Mouse (Mus musculus) adipocyte (in vitro differentiated cells): ENCODE data around the gene Dnah17.
A peak's percentile ranks its signal among the peaks of the same experiment; 100 is the strongest.

Source experiments
- DNase-seq: peaks from one replicate; pipeline ENCODE4 v3.0.0-alpha.2; 2016; ENCODE audit warnings: low spot score

Gene Dnah17

GRCm38 (mm10) chr11:117995255-117995654 lies 135.2 kb downstream of the Dnah17 start:
- DNase-seq = no peak

GRCm38 (mm10) chr11:117994250-117995057 lies 136.0 kb downstream of the Dnah17 start:
- no peak for DNase-seq

DNA sequence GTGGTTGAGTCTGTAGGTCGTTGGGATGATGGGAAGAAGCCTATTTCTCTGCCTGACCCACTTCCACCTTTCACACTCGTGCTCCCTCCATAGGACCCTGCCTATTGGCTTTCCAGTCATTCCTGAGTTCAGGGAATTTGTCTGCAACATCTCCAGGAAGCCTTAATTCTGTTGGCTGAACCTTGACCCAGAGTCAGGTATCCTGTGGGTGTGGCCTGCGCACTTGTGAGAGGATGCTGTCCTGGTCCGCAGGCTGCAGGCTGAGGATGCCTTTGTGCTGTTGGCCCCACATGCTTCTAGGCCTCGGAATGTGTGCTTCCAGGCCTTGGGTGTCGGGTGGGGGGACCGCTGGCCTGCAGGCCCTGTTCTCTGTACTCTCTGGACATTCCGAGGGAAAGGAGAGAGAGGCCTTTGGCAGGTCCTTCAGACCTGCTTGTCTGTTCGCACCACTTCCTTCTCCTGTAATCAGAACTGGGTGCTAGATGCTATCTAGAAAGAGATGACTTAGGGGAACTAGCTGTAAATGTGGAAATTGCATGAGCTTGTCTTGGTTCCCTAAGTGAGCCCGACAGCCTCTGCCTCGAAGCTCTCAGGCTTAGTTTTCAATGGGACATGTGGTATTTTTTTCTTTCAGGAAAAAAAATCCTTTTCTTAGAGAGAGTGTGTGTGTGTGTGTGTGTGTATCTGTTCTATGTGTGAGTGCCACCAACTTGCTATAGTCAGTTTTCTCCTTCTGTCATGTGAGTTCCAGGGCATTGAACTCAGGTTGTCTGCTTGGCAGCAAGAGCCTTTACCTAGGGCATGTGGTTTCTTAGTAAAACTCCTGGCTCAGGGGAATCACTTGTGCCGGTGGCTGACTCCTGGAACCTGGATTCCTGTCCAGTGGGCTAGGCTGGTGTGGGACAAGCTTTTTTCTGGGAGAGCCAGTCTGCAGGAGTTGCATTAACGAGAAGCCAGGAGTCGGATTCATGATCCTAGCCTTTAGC lies 137.0 kb downstream of the Dnah17 start:
- no peak for DNase-seq

DNA sequence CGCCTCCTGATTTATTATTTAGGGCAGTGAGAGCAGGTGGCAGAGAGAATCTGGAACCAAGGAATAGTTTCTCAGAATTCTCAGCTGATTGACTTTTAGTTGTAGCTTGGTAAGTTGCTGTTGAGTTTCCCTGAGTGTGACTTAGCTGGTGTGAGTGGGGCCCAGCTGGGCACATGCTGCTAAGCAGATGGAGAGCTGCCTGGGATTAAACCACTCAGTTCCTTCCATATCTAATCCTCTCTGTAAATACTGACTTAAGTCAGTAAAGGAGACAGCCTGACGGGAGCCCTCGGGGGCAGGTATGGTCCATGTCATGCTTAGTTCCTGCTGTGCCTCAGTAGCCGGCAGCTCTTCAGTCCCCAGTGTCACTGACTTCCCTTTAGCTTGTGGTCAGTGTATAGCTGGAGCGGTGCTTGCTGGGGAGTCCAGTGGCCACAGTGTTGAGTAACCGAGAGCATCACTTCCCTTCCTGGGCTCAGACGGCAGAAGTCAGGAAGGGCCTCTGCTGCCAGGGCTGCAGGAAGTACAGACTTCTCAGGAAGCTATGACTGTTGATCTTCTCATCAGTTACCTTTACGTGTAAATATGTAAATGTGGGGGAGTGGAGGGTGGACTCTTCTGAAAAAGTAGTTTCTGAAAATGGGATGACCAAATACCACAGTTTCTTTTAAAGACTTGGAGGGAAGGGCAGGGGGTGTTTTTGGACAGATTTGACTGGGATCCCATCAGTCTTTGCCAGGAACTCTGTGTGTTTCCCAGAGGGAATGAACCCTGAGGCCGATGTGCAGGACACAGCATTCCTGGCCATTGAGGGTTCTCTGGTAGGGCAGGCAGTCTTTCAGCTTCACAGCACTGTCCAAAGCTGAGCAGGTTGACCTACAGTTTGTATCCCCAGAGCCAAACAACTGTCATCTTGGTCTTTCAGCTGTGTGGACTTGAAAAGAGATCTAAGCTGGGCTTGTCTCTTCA lies 138.6 kb downstream of the Dnah17 start:
- DNase-seq = no peak

DNA sequence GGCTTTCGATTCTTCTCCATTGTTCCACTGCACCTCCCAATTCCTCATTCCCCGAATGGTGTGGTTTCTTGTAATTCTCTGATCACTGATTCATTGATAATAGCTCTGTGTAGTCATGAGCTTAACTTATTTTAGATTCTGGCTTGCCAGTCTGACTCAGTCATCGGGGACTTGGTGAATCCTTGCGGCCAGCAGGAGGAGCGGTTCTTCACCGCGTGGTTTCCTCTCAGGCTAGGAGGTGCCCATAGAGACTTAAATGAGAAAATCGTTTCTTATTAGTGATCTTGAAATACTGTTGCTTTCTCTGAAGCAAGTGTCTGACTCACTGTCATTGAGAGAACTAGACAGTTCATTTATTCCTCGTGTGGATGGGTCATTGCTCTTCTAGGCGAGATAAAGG lies 140.5 kb downstream of the Dnah17 start:
- peak; percentile 58 for DNase-seq

- DNase-seq = no peak
Measured at GRCm38 (mm10) chr11:117989241-117989640, 141.2 kb downstream of the Dnah17 start.

- DNase-seq = no peak
Measured at GRCm38 (mm10) chr11:117987968-117988367, 142.5 kb downstream of the Dnah17 start.

GRCm38 (mm10) chr11:117987032-117987451 lies 143.4 kb downstream of the Dnah17 start:
- DNase-seq = peak; percentile 53

- DNase-seq = peak; percentile 89
Measured at GRCm38 (mm10) chr11:117986126-117987031, 144.1 kb downstream of the Dnah17 start, which contains the start of gene Pgs1. Gene Pgs1, plus strand, starts transcription at chr11:117986292.

GRCm38 (mm10) chr11:117983770-117984169 lies 146.7 kb downstream of the Dnah17 start:
- DNase-seq = no peak

DNA sequence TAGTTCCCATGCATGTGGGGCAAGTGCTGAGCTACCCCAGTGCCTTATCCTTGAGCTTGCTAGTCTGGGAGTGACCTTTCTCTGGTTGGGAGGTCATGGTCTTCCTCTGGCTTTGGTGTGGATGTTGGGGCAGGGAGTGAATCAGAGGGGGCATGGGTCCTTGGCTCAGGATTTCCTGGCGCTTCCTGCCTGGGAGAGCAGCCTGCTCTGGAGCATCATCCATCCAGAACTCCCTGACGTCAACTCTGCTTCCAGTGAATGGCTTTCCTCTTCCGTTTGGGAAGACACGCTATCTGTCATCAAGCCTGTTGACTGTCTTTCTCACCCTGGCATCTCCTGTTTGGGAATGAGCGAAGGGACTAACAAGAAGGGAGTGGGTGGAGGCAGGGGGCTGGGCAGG lies 148.0 kb downstream of the Dnah17 start:
- no peak for DNase-seq

GRCm38 (mm10) chr11:117979388-117979787 lies 151.0 kb downstream of the Dnah17 start:
- peak; percentile 51 for DNase-seq

DNA sequence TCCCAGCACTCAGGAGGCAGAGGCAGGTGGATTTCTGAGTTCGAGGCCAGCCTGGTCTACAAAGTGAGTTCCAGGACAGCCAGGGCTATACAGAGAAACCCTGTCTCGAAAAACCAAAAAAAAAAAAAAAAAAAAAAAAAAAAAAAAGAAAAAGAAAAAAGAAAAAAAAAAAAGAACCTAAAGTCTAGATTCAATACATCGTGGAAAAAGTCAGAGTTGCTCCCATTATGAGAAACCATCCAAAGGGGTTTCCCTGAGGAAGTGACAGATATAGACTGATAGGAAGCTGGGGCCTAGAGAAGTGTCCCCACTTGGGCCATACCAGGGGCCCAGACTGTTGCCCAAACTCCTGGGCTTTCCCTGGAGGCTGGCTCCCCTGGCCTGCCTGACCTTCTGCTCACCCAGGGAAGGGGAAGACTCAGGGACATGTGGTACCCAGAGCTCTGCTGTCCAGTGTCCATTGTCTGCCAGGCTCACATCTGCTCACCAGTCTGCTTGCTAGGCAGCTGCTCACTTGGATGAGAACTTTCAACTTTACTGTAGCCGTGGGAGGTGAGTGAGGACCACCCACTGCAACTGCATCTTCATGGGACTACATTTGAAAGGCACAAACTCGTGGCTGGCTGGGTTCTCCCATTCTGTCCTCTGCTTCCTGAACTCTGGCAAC lies 152.6 kb downstream of the Dnah17 start:
- no peak for DNase-seq

GRCm38 (mm10) chr11:117976081-117976582 lies 154.3 kb downstream of the Dnah17 start:
- peak; percentile 78 for DNase-seq

DNA sequence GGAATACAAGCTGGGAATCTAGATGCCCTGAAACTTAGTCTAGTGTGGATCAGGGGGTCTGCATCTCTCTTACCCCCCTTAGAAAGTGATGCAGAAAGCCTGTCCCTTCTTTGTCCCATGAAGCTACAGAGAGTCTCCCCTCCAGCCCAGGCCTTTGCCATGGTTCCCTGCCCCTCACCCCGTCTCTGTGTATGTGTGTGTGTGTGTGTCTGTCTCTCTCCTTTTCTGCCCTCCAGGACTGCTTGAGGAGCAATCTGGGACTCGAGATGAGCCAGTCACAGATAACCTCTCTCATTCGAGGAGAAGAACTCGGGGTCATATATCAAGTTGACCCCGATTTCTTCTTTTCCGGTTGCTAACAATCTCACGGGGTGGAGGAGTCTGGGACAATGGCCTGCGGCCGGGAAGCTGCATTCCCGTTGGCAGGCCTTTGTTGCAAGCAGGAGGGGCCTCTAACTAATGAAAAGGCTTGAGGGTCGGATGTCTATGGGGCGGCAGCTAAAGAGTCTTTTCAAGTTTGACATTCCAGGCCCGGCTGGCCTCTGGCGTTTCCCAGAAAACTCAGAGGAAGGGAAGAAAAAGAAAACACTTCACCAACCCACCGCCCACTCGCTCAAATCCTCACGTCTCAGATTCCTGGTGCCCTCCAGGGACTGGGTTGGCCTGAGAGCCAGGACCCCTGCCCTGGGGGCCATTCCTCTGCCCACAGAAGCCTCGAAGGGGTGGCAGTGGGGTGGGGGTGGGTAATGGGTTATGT lies 155.0 kb downstream of the Dnah17 start:
- DNase-seq = no peak

DNA sequence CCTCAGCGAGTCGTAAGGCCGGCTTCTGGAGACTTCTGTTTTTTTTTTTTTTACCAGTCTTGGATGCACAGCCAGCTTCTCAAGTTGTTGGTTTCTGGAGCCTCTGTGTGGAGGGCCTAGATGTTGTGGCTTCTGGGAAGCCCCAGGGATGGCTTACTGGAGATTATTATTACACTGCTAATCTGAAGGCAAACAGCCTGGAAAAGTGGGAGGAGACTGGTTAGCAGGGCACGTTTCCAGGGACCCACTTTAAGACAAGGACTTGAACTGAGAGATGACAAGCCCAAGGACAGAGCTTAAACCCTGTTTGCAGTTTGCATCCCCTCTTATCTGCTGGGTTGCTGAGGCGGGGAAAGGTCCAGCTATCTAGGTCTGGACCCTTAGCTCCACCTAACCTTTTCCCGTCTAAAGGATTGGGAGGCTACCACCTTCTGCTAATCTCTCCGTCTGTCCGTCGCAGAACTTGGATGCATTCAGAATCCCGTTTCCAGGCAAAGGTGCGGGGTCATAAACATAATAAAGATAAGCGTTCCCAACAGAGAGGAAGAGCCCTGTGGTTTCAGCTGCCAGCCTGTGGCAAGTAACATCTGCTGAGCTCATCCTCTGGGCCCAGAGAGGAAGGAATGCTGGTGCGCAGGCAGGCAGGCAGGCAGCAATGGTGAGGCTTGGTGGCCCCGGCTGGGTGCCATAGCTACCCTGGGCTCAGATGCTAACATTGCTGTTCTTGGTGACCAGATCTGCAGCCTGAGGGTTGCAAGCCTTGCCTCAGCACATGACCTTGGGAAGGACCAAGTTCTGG lies 155.9 kb downstream of the Dnah17 start:
- DNase-seq = no peak

DNA sequence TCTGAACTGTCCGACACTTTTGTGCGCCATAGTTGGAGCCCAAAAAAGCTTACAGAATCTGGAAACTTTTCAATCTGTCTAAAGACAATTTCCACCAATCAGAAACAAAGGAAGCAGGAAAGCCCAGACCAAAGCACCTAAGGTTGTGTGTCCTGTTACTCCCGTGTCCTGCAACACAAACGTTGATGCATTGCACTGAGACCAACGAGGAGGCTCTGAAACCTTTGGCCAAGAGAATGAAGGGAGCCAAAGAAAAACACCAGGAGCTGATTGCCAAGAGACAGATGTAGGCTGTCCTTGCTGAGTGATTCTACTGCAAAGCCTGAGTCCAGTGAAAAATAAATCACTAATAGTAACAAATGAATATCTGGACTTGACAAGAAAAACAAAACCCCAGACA lies 156.9 kb downstream of the Dnah17 start:
- peak; percentile 76 for DNase-seq
